Mouse (Mus musculus) midbrain, embryonic 13.5 days (tissue): ENCODE results near the gene Ipmk. TPM values are rescaled to one million over a fixed set of nuclear protein-coding genes. Genes with fewer than 3 reads are reported as not detected.

Experiments
- ATAC-seq: fragments of 200-750 bp; cut with Nextera tagmentation; 2 replicates; pipeline ENCODE4 v1.8.0; 2017; ENCODE audit warnings: mild to moderate bottlenecking, moderate TSS enrichment, moderate library complexity
- H3K27ac ChIP-seq: fragments of 300-500 bp; sonication (generic); 2 replicates; pipeline ENCODE4 v1.5.1; 2015; ENCODE audit warnings: inconsistent platforms, mild to moderate bottlenecking, moderate library complexity
- H3K27me3 ChIP-seq: fragments of 300-500 bp; sonication (generic); 2 replicates; pipeline ENCODE4 v1.6.1; 2015; ENCODE audit warnings: mild to moderate bottlenecking, inconsistent platforms
- H3K36me3 ChIP-seq: fragments of 300-500 bp; sonication (generic); 2 replicates; pipeline ENCODE4 v1.6.1; 2015; ENCODE audit warnings: mild to moderate bottlenecking, inconsistent platforms
- H3K4me1 ChIP-seq: fragments of 300-500 bp; sonication (generic); replicated peaks from 2 replicates; pipeline ENCODE4 v1.6.1; 2015; ENCODE audit warnings: inconsistent platforms
- H3K4me2 ChIP-seq: fragments of 300-500 bp; sonication (generic); replicated peaks from 2 replicates; pipeline ENCODE4 v1.6.1; 2015; ENCODE audit warnings: moderate library complexity, mild to moderate bottlenecking, inconsistent platforms
- H3K4me3 ChIP-seq: fragments of 300-500 bp; sonication (generic); replicated peaks from 2 replicates; pipeline ENCODE4 v1.5.1; 2015; ENCODE audit warnings: mild to moderate bottlenecking, inconsistent platforms
- H3K9ac ChIP-seq: fragments of 300-500 bp; sonication (generic); replicated peaks from 2 replicates; pipeline ENCODE4 v1.6.1; 2015; ENCODE audit warnings: mild to moderate bottlenecking, inconsistent platforms
- H3K9me3 ChIP-seq: fragments of 300-500 bp; sonication (generic); 2 replicates; pipeline ENCODE4 v1.6.1; 2016; ENCODE audit warnings: mild to moderate bottlenecking, inconsistent platforms
- WGBS: fragments of 180-500 bp; shearing (Covaris S2); methylation state at CpG from one replicate; pipeline ENCODE4 v1.1.7; 2015; 5-methylcytosine and 5-hydroxymethylcytosine counted together
- polyA plus RNA-seq: library from polyadenylated mRNA; unstranded; fragments of >200 nt; fragmentation: Nextera tagmentation; extraction: Ambion mirVana; gene quantifications from 2 replicates; pipeline ENCODE4 v1.2.1, GENCODE M21; 2015

Gene Ipmk
- polyA plus RNA-seq, 1 experiment from 2014 or later: 17.7 TPM

- Histone ChIP-seq H3K36me3 (no peaks in the 10 kb centered on the region), H3K9me3 (no peaks in the 10 kb centered on the region), H3K4me2 (no peak overlapping the region), H3K4me1 (no peaks in the 10 kb centered on the region), H3K27me3 (no peaks in the 10 kb centered on the region), H3K27ac (0 out of 2 replicates have a peak overlapping the region, but pooled peaks have one; percentile 9), H3K9ac (no peak overlapping the region), H3K4me3 (no peak overlapping the region)
- peak; percentile 35 for ATAC-seq
- 70% methylated on average over 5 of the region's 5 CpGs for WGBS
These were observed 58.1 kb downstream of the Ipmk start for GRCm38 (mm10) chr10:71405523-71406217.

- WGBS: 91% methylated on average over 5 of the region's 5 CpGs
These were observed 62.4 kb downstream of the Ipmk start for GRCm38 (mm10) chr10:71409948-71410347.

GRCm38 (mm10) chr10:71413401-71413800 lies 65.8 kb downstream of the Ipmk start:
- Histone ChIP-seq H3K36me3 (no peaks in the 10 kb centered on the region), H3K4me2 (no peak overlapping the region), H3K4me3 (no peak overlapping the region), H3K4me1 (no peaks in the 10 kb centered on the region), H3K27ac (no peak overlapping the region), H3K27me3 (no peaks in the 10 kb centered on the region), H3K9ac (no peak overlapping the region), H3K9me3 (no peaks in the 10 kb centered on the region)
- 90% methylated on average over 12 of the region's 12 CpGs for WGBS
- ATAC-seq: no peak

More at GRCm38 (mm10) chr10:71409948-71410347, 62.4 kb downstream of the Ipmk start:
- no peak for ATAC-seq
- Histone ChIP-seq H3K27me3 (no peaks in the 10 kb centered on the region), H3K27ac (no peak overlapping the region), H3K4me1 (no peaks in the 10 kb centered on the region), H3K9ac (no peak overlapping the region), H3K36me3 (no peaks in the 10 kb centered on the region), H3K4me2 (no peak overlapping the region), H3K4me3 (no peak overlapping the region), H3K9me3 (no peaks in the 10 kb centered on the region)

- H3K9ac ChIP-seq: no peak overlapping the region
- H3K27ac ChIP-seq: no peak overlapping the region
- no peaks in the 10 kb centered on the region for H3K9me3 ChIP-seq
- no peak overlapping the region for H3K4me2 ChIP-seq
- 0 out of 2 replicates have a peak, but pooled peaks have one; percentile 40 for ATAC-seq
- H3K36me3 ChIP-seq: no peaks in the 10 kb centered on the region
- no peaks in the 10 kb centered on the region for H3K27me3 ChIP-seq
- WGBS: 66% methylated on average over 5 of the region's 5 CpGs
- no peak overlapping the region for H3K4me3 ChIP-seq
- no peaks in the 10 kb centered on the region for H3K4me1 ChIP-seq
These were observed 74.0 kb downstream of the Ipmk start for GRCm38 (mm10) chr10:71421531-71421930.

- peak; percentile 43 for ATAC-seq
These were observed 74.8 kb downstream of the Ipmk start for GRCm38 (mm10) chr10:71422047-71423037.

GRCm38 (mm10) chr10:71426740-71427139 lies 79.2 kb downstream of the Ipmk start:
- H3K4me2 ChIP-seq: no peak overlapping the region
- ATAC-seq: no peak
- H3K36me3 ChIP-seq: no peaks in the 10 kb centered on the region
- no peaks in the 10 kb centered on the region for H3K9me3 ChIP-seq
- H3K9ac ChIP-seq: no peak overlapping the region
- H3K27ac ChIP-seq: no peak overlapping the region
- no peaks in the 10 kb centered on the region for H3K4me1 ChIP-seq
- no peak overlapping the region for H3K4me3 ChIP-seq
- 65% methylated on average over 6 of the region's 6 CpGs for whole genome bisulfite sequencing
- no peaks in the 10 kb centered on the region for H3K27me3 ChIP-seq

More at GRCm38 (mm10) chr10:71422047-71423037, 74.8 kb downstream of the Ipmk start:
- H3K27me3 ChIP-seq: no peaks in the 10 kb centered on the region
- H3K9me3 ChIP-seq: no peaks in the 10 kb centered on the region
- H3K27ac ChIP-seq: no peak overlapping the region
- H3K4me2 ChIP-seq: no peak overlapping the region
- WGBS: 44% methylated on average over 14 of the region's 14 CpGs
- no peaks in the 10 kb centered on the region for H3K36me3 ChIP-seq
- H3K9ac ChIP-seq: no peak overlapping the region
- H3K4me1 ChIP-seq: no peaks in the 10 kb centered on the region
- no peak overlapping the region for H3K4me3 ChIP-seq

GRCm38 (mm10) chr10:71427381-71427780 lies 79.8 kb downstream of the Ipmk start:
- Histone ChIP-seq H3K9me3 (no peaks in the 10 kb centered on the region), H3K27me3 (no peaks in the 10 kb centered on the region), H3K4me3 (no peak overlapping the region), H3K36me3 (no peaks in the 10 kb centered on the region), H3K27ac (no peak overlapping the region), H3K4me1 (no peaks in the 10 kb centered on the region), H3K4me2 (no peak overlapping the region), H3K9ac (no peak overlapping the region)
- 76% methylated on average over 10 of the region's 10 CpGs for WGBS
- no peak for ATAC-seq

- no peaks in the 10 kb centered on the region for H3K36me3 ChIP-seq
- H3K4me1 ChIP-seq: no peaks in the 10 kb centered on the region
- no peak overlapping the region for H3K9ac ChIP-seq
- H3K27me3 ChIP-seq: no peaks in the 10 kb centered on the region
- H3K9me3 ChIP-seq: no peaks in the 10 kb centered on the region
- no peak for ATAC-seq
- no peak overlapping the region for H3K27ac ChIP-seq
- 69% methylated on average over 13 of the region's 13 CpGs for WGBS
- no peak overlapping the region for H3K4me3 ChIP-seq
- no peak overlapping the region for H3K4me2 ChIP-seq
These were observed 80.8 kb downstream of the Ipmk start for GRCm38 (mm10) chr10:71428246-71428864.

- no peak for ATAC-seq
- H3K27me3 ChIP-seq: no peaks in the 10 kb centered on the region
- H3K4me3 ChIP-seq: no peak overlapping the region
- H3K9ac ChIP-seq: no peak overlapping the region
- H3K27ac ChIP-seq: no peak overlapping the region
- H3K36me3 ChIP-seq: no peaks in the 10 kb centered on the region
- no peaks in the 10 kb centered on the region for H3K4me1 ChIP-seq
- 95% methylated on average over 6 of the region's 6 CpGs for WGBS
- no peaks in the 10 kb centered on the region for H3K9me3 ChIP-seq
- H3K4me2 ChIP-seq: no peak overlapping the region
These were observed 83.1 kb downstream of the Ipmk start for GRCm38 (mm10) chr10:71430661-71431060.

- Histone ChIP-seq H3K4me1 (no peaks in the 10 kb centered on the region), H3K4me3 (no peak overlapping the region), H3K27ac (no peak overlapping the region), H3K9me3 (no peaks in the 10 kb centered on the region; the same call in 1 of the 2 replicates), H3K4me2 (no peak overlapping the region), H3K9ac (no peak overlapping the region), H3K27me3 (no peaks in the 10 kb centered on the region), H3K36me3 (no peaks in the 10 kb centered on the region)
- no peak for ATAC-seq
These were observed 95.5 kb downstream of the Ipmk start for GRCm38 (mm10) chr10:71443086-71443485.

GRCm38 (mm10) chr10:71447661-71448060 lies 100.1 kb downstream of the Ipmk start:
- ATAC-seq: no peak
- no peak overlapping the region for H3K4me3 ChIP-seq
- no peak overlapping the region for H3K4me2 ChIP-seq
- H3K27me3 ChIP-seq: no peaks in the 10 kb centered on the region
- H3K9ac ChIP-seq: no peak overlapping the region
- 89% methylated on average over 8 of the region's 8 CpGs for WGBS
- no peak overlapping the region for H3K27ac ChIP-seq
- no peaks in the 10 kb centered on the region for H3K36me3 ChIP-seq
- H3K4me1 ChIP-seq: no peaks in the 10 kb centered on the region
- H3K9me3 ChIP-seq: no peaks in the 10 kb centered on the region; the same call in 1 of the 2 replicates

- Histone ChIP-seq H3K4me3 (no peak overlapping the region), H3K27me3 (no peaks in the 10 kb centered on the region), H3K36me3 (no peaks in the 10 kb centered on the region), H3K4me1 (no peaks in the 10 kb centered on the region), H3K9ac (no peak overlapping the region), H3K4me2 (no peak overlapping the region), H3K27ac (no peak overlapping the region), H3K9me3 (no peaks in the 10 kb centered on the region; the same call in 1 of the 2 replicates)
- WGBS: 74% methylated on average over 5 of the region's 5 CpGs
- ATAC-seq: no peak
These were observed 100.7 kb downstream of the Ipmk start for GRCm38 (mm10) chr10:71448284-71448683.
